Mouse (Mus musculus): ENCODE data around the gene Lrrc27. TPM values are rescaled to one million over a fixed set of nuclear protein-coding genes. Genes with fewer than 3 reads are reported as not detected.

Gene Lrrc27
- polyA plus RNA-seq (2012; rRNA removed) = 12.2 and 14.3 TPM in 2 replicates

GRCm38 (mm10) chr7:139212754-139213745 is at the start of gene Lrrc27, which contains the start of gene Stk32c:
Gene Lrrc27, plus strand, starts transcription at chr7:139212988.
Gene Stk32c, minus strand, starts transcription at chr7:139213307.
- peak; percentile 99 for DNase-seq
- H3K27ac ChIP-seq (ENCODE audit: insufficient read depth, low read length) = peak within 1 kb of the TSS; percentile 73
- H3K4me1 ChIP-seq (ENCODE audit: control insufficient read depth, insufficient read depth, low read length) = no peaks in the 10 kb centered on the region
- WGBS = 2% methylated on average over 53 of the region's 53 CpGs
- peak within 1 kb of the TSS; percentile 81 for H3K4me3 ChIP-seq (replicated peaks; ENCODE audit: insufficient read depth, low read depth, low read length)
- TF ChIP-seq POLR2A (IDR thresholded peaks at IDR 0.05; ENCODE audit: borderline replicate concordance, insufficient read depth, low read length) = peak; percentile 80; the same call in 1 of the 2 replicates
- no peak for TF ChIP-seq CTCF (IDR thresholded peaks at IDR 0.05; ENCODE audit: borderline replicate concordance, insufficient read depth, low read depth, low read length)
- no peaks in the 10 kb centered on the region for H3K27me3 ChIP-seq (ENCODE audit: control insufficient read depth, insufficient read depth, low read length)

- peaks cover 2% of the 10 kb centered on the region for H3K4me1 ChIP-seq (ENCODE audit: control insufficient read depth, insufficient read depth, low read length)
- TF ChIP-seq CTCF (IDR thresholded peaks at IDR 0.05; ENCODE audit: borderline replicate concordance, insufficient read depth, low read depth, low read length) = no peak
- no peak for TF ChIP-seq POLR2A (IDR thresholded peaks at IDR 0.05; ENCODE audit: borderline replicate concordance, insufficient read depth, low read length)
- H3K4me3 ChIP-seq (replicated peaks; ENCODE audit: insufficient read depth, low read depth, low read length) = no peak overlapping the region
- no peaks in the 10 kb centered on the region for H3K27me3 ChIP-seq (ENCODE audit: control insufficient read depth, insufficient read depth, low read length)
- H3K27ac ChIP-seq (ENCODE audit: insufficient read depth, low read length) = no peak overlapping the region
- 80% methylated on average over 5 of the region's 5 CpGs for WGBS
- no peak for DNase-seq
These were observed 48.4 kb upstream of the Lrrc27 start for GRCm38 (mm10) chr7:139164410-139164809.

GRCm38 (mm10) chr7:139169143-139169542 is 43.6 kb upstream of the Lrrc27 start:
- WGBS = 73% methylated on average over 4 of the region's 4 CpGs
- no peak for TF ChIP-seq POLR2A (IDR thresholded peaks at IDR 0.05; ENCODE audit: borderline replicate concordance, insufficient read depth, low read length)
- no peak for TF ChIP-seq CTCF (IDR thresholded peaks at IDR 0.05; ENCODE audit: borderline replicate concordance, insufficient read depth, low read depth, low read length)
- Histone ChIP-seq H3K27ac (ENCODE audit: insufficient read depth, low read length) (no peak overlapping the region), H3K4me1 (ENCODE audit: control insufficient read depth, insufficient read depth, low read length) (no peaks in the 10 kb centered on the region), H3K27me3 (ENCODE audit: control insufficient read depth, insufficient read depth, low read length) (no peaks in the 10 kb centered on the region), H3K4me3 (replicated peaks; ENCODE audit: insufficient read depth, low read depth, low read length) (no peak overlapping the region)
- no peak for DNase-seq

- Histone ChIP-seq H3K4me3 (replicated peaks; ENCODE audit: insufficient read depth, low read depth, low read length) (no peak overlapping the region), H3K4me1 (ENCODE audit: control insufficient read depth, insufficient read depth, low read length) (no peaks in the 10 kb centered on the region), H3K27me3 (ENCODE audit: control insufficient read depth, insufficient read depth, low read length) (no peaks in the 10 kb centered on the region), H3K27ac (ENCODE audit: insufficient read depth, low read length) (no peak overlapping the region)
- 88% methylated on average over 5 of the region's 5 CpGs for WGBS
- DNase-seq = no peak
- no peak for TF ChIP-seq POLR2A (IDR thresholded peaks at IDR 0.05; ENCODE audit: borderline replicate concordance, insufficient read depth, low read length)
These were observed 33.5 kb upstream of the Lrrc27 start for GRCm38 (mm10) chr7:139179299-139179698.

GRCm38 (mm10) chr7:139180058-139180457 is 32.7 kb upstream of the Lrrc27 start:
- Histone ChIP-seq H3K27me3 (ENCODE audit: control insufficient read depth, insufficient read depth, low read length) (no peaks in the 10 kb centered on the region), H3K4me3 (replicated peaks; ENCODE audit: insufficient read depth, low read depth, low read length) (no peak overlapping the region), H3K27ac (ENCODE audit: insufficient read depth, low read length) (no peak overlapping the region), H3K4me1 (ENCODE audit: control insufficient read depth, insufficient read depth, low read length) (no peaks in the 10 kb centered on the region)
- DNase-seq = no peak
- 89% methylated on average over 3 of the region's 3 CpGs for WGBS
- TF ChIP-seq CTCF (IDR thresholded peaks at IDR 0.05; ENCODE audit: borderline replicate concordance, insufficient read depth, low read depth, low read length) (no peak), POLR2A (IDR thresholded peaks at IDR 0.05; ENCODE audit: borderline replicate concordance, insufficient read depth, low read length) (no peak)

GRCm38 (mm10) chr7:139184396-139184795 is 28.4 kb upstream of the Lrrc27 start:
- peak in 1 of 2 experiments; percentile 26 for DNase-seq
- 45% methylated on average over 4 of the region's 4 CpGs for WGBS
- TF ChIP-seq CTCF (IDR thresholded peaks at IDR 0.05; ENCODE audit: borderline replicate concordance, insufficient read depth, low read depth, low read length) (no peak), POLR2A (IDR thresholded peaks at IDR 0.05; ENCODE audit: borderline replicate concordance, insufficient read depth, low read length) (no peak)
- H3K27me3 ChIP-seq (ENCODE audit: control insufficient read depth, insufficient read depth, low read length) = no peaks in the 10 kb centered on the region
- no peak overlapping the region for H3K27ac ChIP-seq (ENCODE audit: insufficient read depth, low read length)
- H3K4me3 ChIP-seq (replicated peaks; ENCODE audit: insufficient read depth, low read depth, low read length) = no peak overlapping the region
- H3K4me1 ChIP-seq (ENCODE audit: control insufficient read depth, insufficient read depth, low read length) = no peaks in the 10 kb centered on the region

GRCm38 (mm10) chr7:139184846-139185245 is 27.9 kb upstream of the Lrrc27 start:
- H3K27me3 ChIP-seq (ENCODE audit: control insufficient read depth, insufficient read depth, low read length) = no peaks in the 10 kb centered on the region
- H3K4me1 ChIP-seq (ENCODE audit: control insufficient read depth, insufficient read depth, low read length) = no peaks in the 10 kb centered on the region
- WGBS = 90% methylated on average over 7 of the region's 7 CpGs
- DNase-seq = no peak
- H3K27ac ChIP-seq (ENCODE audit: insufficient read depth, low read length) = no peak overlapping the region
- no peak overlapping the region for H3K4me3 ChIP-seq (replicated peaks; ENCODE audit: insufficient read depth, low read depth, low read length)
- TF ChIP-seq CTCF (IDR thresholded peaks at IDR 0.05; ENCODE audit: borderline replicate concordance, insufficient read depth, low read depth, low read length) (no peak), POLR2A (IDR thresholded peaks at IDR 0.05; ENCODE audit: borderline replicate concordance, insufficient read depth, low read length) (no peak)

- Histone ChIP-seq H3K4me3 (replicated peaks; ENCODE audit: insufficient read depth, low read depth, low read length) (no peak overlapping the region), H3K4me1 (ENCODE audit: control insufficient read depth, insufficient read depth, low read length) (no peaks in the 10 kb centered on the region), H3K27me3 (ENCODE audit: control insufficient read depth, insufficient read depth, low read length) (no peaks in the 10 kb centered on the region), H3K27ac (ENCODE audit: insufficient read depth, low read length) (no peak overlapping the region)
- 85% methylated on average over 5 of the region's 5 CpGs for WGBS
- no peak for DNase-seq
- TF ChIP-seq CTCF (IDR thresholded peaks at IDR 0.05; ENCODE audit: borderline replicate concordance, insufficient read depth, low read depth, low read length) = no peak
- TF ChIP-seq POLR2A (IDR thresholded peaks at IDR 0.05; ENCODE audit: borderline replicate concordance, insufficient read depth, low read length) = no peak
These were observed 26.8 kb upstream of the Lrrc27 start for GRCm38 (mm10) chr7:139185971-139186370.

All from cerebellum, adult 2 months (tissue).